Mouse (Mus musculus) liver, adult (tissue): ENCODE measurements around the gene Hip1r.

Experiments
- GATA4 ChIP-seq: IDR thresholded peaks from 2 replicates; pipeline ENCODE4 v1.6.1; 2014; ENCODE audit warnings: mild to moderate bottlenecking, low read length; ENCODE audit not compliant: insufficient replicate concordance

Gene Hip1r

GRCm38 (mm10) chr5:123986925-123987324, 13.5 kb downstream of the Hip1r start:
- TF ChIP-seq GATA4: no peak

GRCm38 (mm10) chr5:123987511-123987910, 14.1 kb downstream of the Hip1r start:
- no peak for TF ChIP-seq GATA4

- no peak for TF ChIP-seq GATA4
These were observed 16.8 kb downstream of the Hip1r start for GRCm38 (mm10) chr5:123989941-123990885.

GRCm38 (mm10) chr5:123991321-123991720, 17.9 kb downstream of the Hip1r start:
- no peak for TF ChIP-seq GATA4

- TF ChIP-seq GATA4: no peak
These were observed 18.8 kb downstream of the Hip1r start for GRCm38 (mm10) chr5:123992193-123992637.

GRCm38 (mm10) chr5:123992794-123993193, 19.4 kb downstream of the Hip1r start:
- TF ChIP-seq GATA4: no peak

- no peak for TF ChIP-seq GATA4
These were observed 20.0 kb downstream of the Hip1r start for GRCm38 (mm10) chr5:123993263-123994036.

GRCm38 (mm10) chr5:123994468-123994867, 21.0 kb downstream of the Hip1r start:
- no peak for TF ChIP-seq GATA4

- TF ChIP-seq GATA4: no peak
These were observed 22.0 kb downstream of the Hip1r start for GRCm38 (mm10) chr5:123995388-123995787.

- TF ChIP-seq GATA4: no peak
These were observed 22.8 kb downstream of the Hip1r start for GRCm38 (mm10) chr5:123996194-123996593.

- TF ChIP-seq GATA4: no peak
These were observed 23.3 kb downstream of the Hip1r start for GRCm38 (mm10) chr5:123996695-123997094.

GRCm38 (mm10) chr5:123997211-123997751, 23.9 kb downstream of the Hip1r start:
- TF ChIP-seq GATA4: no peak

- no peak for TF ChIP-seq GATA4
These were observed 24.4 kb downstream of the Hip1r start for GRCm38 (mm10) chr5:123997811-123998210.

- TF ChIP-seq GATA4: no peak
These were observed 24.9 kb downstream of the Hip1r start for GRCm38 (mm10) chr5:123998370-123998769.

GRCm38 (mm10) chr5:124000824-124001223, 27.4 kb downstream of the Hip1r start:
- no peak for TF ChIP-seq GATA4
